Mouse (Mus musculus) kidney, adult 18-20 months (tissue): ENCODE measurements around the gene Akr1b7.
"Not testable (repeated sequence)": the region's sequence is repeated elsewhere in the genome, so short reads cannot be mapped to it uniquely, and the experiment has no call there.

ENCODE experiments used
- DNase-seq: peaks from one replicate; pipeline ENCODE4 v3.0.0; 2021

Akr1b7 gene

GRCm38 (mm10) chr6:34412023-34412422, at the start of gene Akr1b7:
TSS of gene Akr1b7 (plus strand) at chr6:34412334.
- peak; percentile 11 for DNase-seq

GRCm38 (mm10) chr6:34364217-34365136, 47.7 kb upstream of the Akr1b7 start:
- DNase-seq = no peak

- DNase-seq = no peak
Measured at GRCm38 (mm10) chr6:34367998-34368397, 44.1 kb upstream of the Akr1b7 start.

GRCm38 (mm10) chr6:34370081-34370480, 42.1 kb upstream of the Akr1b7 start:
- DNase-seq = no peak

GRCm38 (mm10) chr6:34371700-34372351, 40.3 kb upstream of the Akr1b7 start:
- DNase-seq = peak; percentile 81

- DNase-seq = no peak
Measured at GRCm38 (mm10) chr6:34373841-34374240, 38.3 kb upstream of the Akr1b7 start.

GRCm38 (mm10) chr6:34375888-34376287, 36.2 kb upstream of the Akr1b7 start:
- DNase-seq = not testable (repeated sequence)

GRCm38 (mm10) chr6:34383401-34383800, 28.7 kb upstream of the Akr1b7 start:
- DNase-seq = no peak

GRCm38 (mm10) chr6:34384110-34384661, 27.9 kb upstream of the Akr1b7 start, which contains the start of gene Akr1b10:
TSS of gene Akr1b10 (plus strand) at chr6:34384218.
- peak; percentile 88 for DNase-seq

- DNase-seq = peak; percentile 67
Measured at GRCm38 (mm10) chr6:34384701-34385370, 27.3 kb upstream of the Akr1b7 start.

- DNase-seq = no peak
Measured at GRCm38 (mm10) chr6:34388420-34389156, 23.5 kb upstream of the Akr1b7 start.

- DNase-seq = no peak
Measured at GRCm38 (mm10) chr6:34395897-34396296, 16.2 kb upstream of the Akr1b7 start.

GRCm38 (mm10) chr6:34398431-34398830, 13.7 kb upstream of the Akr1b7 start:
- no peak for DNase-seq

GRCm38 (mm10) chr6:34399606-34400220, 12.4 kb upstream of the Akr1b7 start:
- DNase-seq = no peak

- peak; percentile 3 for DNase-seq
Measured at GRCm38 (mm10) chr6:34400696-34401095, 11.4 kb upstream of the Akr1b7 start.

GRCm38 (mm10) chr6:34406746-34407145, 5.4 kb upstream of the Akr1b7 start:
- no peak for DNase-seq

GRCm38 (mm10) chr6:34407403-34407802, 4.7 kb upstream of the Akr1b7 start:
- no peak for DNase-seq

- no peak for DNase-seq
Measured at GRCm38 (mm10) chr6:34412688-34413087, 554 bp downstream of the Akr1b7 start.

GRCm38 (mm10) chr6:34413386-34413785, 1.3 kb downstream of the Akr1b7 start:
- not testable (repeated sequence) for DNase-seq

GRCm38 (mm10) chr6:34416521-34416920, 4.4 kb downstream of the Akr1b7 start:
- no peak for DNase-seq

- no peak for DNase-seq
Measured at GRCm38 (mm10) chr6:34419071-34419470, 6.9 kb downstream of the Akr1b7 start.

- DNase-seq = no peak
Measured at GRCm38 (mm10) chr6:34439006-34439405, 26.9 kb downstream of the Akr1b7 start.
